Mouse (Mus musculus): Measurements from ENCODE around the gene Grid1. TPM values are rescaled to one million over a fixed set of nuclear protein-coding genes. Genes with fewer than 3 reads are reported as not detected.

The Grid1 gene
- polyA plus RNA-seq (2015; fragmentation: Nextera tagmentation; extraction: Ambion mirVana) = 0.65 and 0.91 TPM in 2 replicates

DNA sequence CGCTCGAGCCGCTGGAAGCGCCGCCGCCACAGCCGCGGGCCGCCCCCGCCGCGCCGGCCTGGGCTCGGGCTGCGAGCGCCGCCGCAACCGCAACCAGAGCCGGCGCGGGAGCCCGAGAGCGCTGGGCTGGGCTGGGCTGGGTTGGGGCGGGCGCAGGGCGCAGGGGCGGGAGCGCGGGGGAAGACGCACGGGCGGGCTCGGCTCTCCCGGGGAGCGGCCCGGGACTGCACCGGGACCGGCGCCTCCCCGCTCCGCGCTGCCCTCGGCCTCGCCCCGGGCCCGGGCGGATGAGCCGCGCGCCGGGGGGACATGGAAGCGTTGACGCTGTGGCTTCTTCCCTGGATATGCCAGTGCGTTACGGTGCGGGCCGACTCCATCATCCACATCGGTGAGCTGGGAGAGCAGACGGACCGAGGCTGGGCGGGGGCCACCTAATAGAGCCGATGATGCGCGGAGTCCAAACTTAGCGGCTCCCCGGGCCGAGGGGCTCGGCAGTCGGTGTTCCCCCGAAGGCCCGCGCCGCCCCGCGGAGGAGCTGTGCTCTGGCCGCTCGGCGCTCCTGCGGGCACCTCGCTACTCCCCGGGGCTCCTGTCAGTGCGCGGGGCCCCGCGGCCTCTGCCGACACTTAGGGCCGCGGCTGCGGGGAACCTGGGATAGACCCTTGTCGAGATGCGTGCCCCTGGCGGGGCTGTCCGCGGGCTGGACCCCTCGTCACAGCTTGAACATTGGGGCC lies at the start of gene Grid1:
Gene Grid1, plus strand, starts transcription at position 190 of the 734 bp plus-strand sequence.
- H3K4me2 ChIP-seq (ENCODE audit: low read length) = peak within 1 kb of the TSS; percentile 78
- DNase-seq (ENCODE audit: low spot score) (peak; percentile 9), ATAC-seq (replicated peaks; ENCODE audit: low FRiP score, low read depth) (peak; percentile 19)
- H3K27me3 ChIP-seq (ENCODE audit: insufficient read depth, low read length) = peaks cover 64% of the 10 kb centered on the region
- 0 out of 2 replicates have a peak within 1 kb of the TSS, but pooled peaks have one; percentile 31 for H3K9ac ChIP-seq (ENCODE audit: low read depth, low read length)
- WGBS = under 1% methylated on average over 89 of the region's 96 CpGs
- no peaks in the 10 kb centered on the region for H3K4me1 ChIP-seq (replicated peaks; ENCODE audit: insufficient read depth, low read length)
- no peak within 1 kb of the TSS for H3K27ac ChIP-seq
- no peak for TF ChIP-seq CTCF (IDR thresholded peaks at IDR 0.05; ENCODE audit: low read depth)
- no peaks in the 10 kb centered on the region for H3K9me3 ChIP-seq (replicated peaks; ENCODE audit: low read length)
- H3K36me3 ChIP-seq (ENCODE audit: insufficient read depth, low read length) = no peaks in the 10 kb centered on the region
- peak within 1 kb of the TSS; percentile 47 for H3K4me3 ChIP-seq (replicated peaks; ENCODE audit: low read depth, low read length)

DNA sequence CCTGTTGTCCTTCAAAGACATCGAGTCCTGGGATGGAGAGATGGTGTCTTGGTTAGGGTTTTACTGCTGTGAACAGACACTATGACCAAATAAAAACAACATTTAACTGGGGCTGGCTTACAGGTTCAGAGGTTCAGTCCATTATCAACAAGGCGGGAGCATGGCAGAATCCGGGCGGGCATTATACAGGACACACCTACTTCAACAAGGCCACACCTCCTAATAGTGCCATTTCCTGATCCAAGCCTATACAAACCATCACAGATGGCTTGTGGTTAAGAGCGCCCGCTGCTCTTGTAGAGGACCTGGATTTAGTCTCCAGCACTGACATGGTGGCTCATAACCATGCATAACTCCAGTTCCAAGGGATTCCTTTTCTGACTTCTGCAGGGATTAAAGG lies 49.4 kb upstream of the Grid1 start:
- DNase-seq (ENCODE audit: low spot score) (no peak), ATAC-seq (replicated peaks; ENCODE audit: low FRiP score, low read depth) (no peak)
- Histone ChIP-seq H3K4me3 (replicated peaks; ENCODE audit: low read depth, low read length) (no peak overlapping the region), H3K27me3 (ENCODE audit: insufficient read depth, low read length) (no peaks in the 10 kb centered on the region), H3K4me1 (replicated peaks; ENCODE audit: insufficient read depth, low read length) (peaks cover 9% of the 10 kb centered on the region; the same call in 1 of the 2 replicates), H3K9ac (ENCODE audit: low read depth, low read length) (no peak overlapping the region), H3K4me2 (ENCODE audit: low read length) (no peak overlapping the region), H3K36me3 (ENCODE audit: insufficient read depth, low read length) (no peaks in the 10 kb centered on the region), H3K9me3 (replicated peaks; ENCODE audit: low read length) (no peaks in the 10 kb centered on the region), H3K27ac (no peak overlapping the region)
- WGBS = 92% methylated on average over 6 of the region's 6 CpGs
- TF ChIP-seq CTCF (IDR thresholded peaks at IDR 0.05; ENCODE audit: low read depth) = no peak

DNA sequence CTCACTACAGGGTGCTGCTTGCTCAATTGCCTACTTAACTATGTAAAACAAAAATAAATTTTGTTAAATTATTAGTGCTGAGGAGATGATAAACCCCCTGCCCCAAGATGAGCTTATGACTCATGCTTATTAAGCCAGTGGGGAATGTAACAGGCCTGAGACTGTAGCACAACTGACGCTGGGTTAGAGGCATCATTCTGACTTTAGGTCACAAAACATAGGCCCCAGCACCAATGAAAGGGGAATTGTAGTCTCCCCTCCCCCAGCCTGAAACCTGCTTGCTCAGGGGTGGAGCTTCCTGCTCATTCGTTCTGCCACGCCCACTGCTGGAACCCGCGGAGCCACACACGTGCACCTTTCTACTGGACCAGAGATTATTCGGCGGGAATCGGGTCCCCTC lies 48.3 kb upstream of the Grid1 start:
- 37% methylated on average over 9 of the region's 9 CpGs for WGBS

DNA sequence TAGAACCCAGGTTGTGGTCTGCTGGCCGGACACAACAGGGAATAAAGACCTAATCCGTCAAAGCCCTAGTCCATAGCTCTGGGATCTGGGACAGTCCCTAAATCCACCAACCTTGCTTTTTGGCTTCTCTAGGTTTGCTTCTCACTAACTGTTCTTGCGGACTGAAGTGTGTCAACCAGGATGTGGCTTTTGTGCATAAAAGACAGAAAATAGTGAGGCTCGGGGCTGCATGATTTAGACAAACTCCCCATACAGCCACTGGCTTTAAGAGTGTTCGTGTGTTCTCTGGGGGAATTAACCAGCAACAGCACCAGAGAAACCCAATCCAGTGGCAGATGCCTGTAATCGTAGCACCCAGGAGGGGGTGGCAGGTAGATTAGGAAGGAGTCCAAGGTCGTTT lies 47.8 kb upstream of the Grid1 start:
- Histone ChIP-seq H3K4me3 (replicated peaks; ENCODE audit: low read depth, low read length) (no peak overlapping the region), H3K4me2 (ENCODE audit: low read length) (no peak overlapping the region), H3K9me3 (replicated peaks; ENCODE audit: low read length) (no peaks in the 10 kb centered on the region), H3K27ac (no peak overlapping the region), H3K36me3 (ENCODE audit: insufficient read depth, low read length) (no peaks in the 10 kb centered on the region), H3K9ac (ENCODE audit: low read depth, low read length) (no peak overlapping the region), H3K27me3 (ENCODE audit: insufficient read depth, low read length) (no peaks in the 10 kb centered on the region), H3K4me1 (replicated peaks; ENCODE audit: insufficient read depth, low read length) (peaks cover 9% of the 10 kb centered on the region; the same call in 1 of the 2 replicates)
- no peak for TF ChIP-seq CTCF (IDR thresholded peaks at IDR 0.05; ENCODE audit: low read depth)
- WGBS = 58% methylated on average over 7 of the region's 7 CpGs
- DNase-seq (ENCODE audit: low spot score) (no peak), ATAC-seq (replicated peaks; ENCODE audit: low FRiP score, low read depth) (no peak)

More for the DNA sequence above, 48.3 kb upstream of the Grid1 start:
- Histone ChIP-seq H3K27ac (no peak overlapping the region), H3K4me2 (ENCODE audit: low read length) (no peak overlapping the region), H3K9ac (ENCODE audit: low read depth, low read length) (no peak overlapping the region), H3K27me3 (ENCODE audit: insufficient read depth, low read length) (no peaks in the 10 kb centered on the region), H3K4me3 (replicated peaks; ENCODE audit: low read depth, low read length) (no peak overlapping the region), H3K36me3 (ENCODE audit: insufficient read depth, low read length) (no peaks in the 10 kb centered on the region), H3K4me1 (replicated peaks; ENCODE audit: insufficient read depth, low read length) (peaks cover 9% of the 10 kb centered on the region; the same call in 1 of the 2 replicates), H3K9me3 (replicated peaks; ENCODE audit: low read length) (no peaks in the 10 kb centered on the region)
- DNase-seq (ENCODE audit: low spot score) = no peak
- no peak for TF ChIP-seq CTCF (IDR thresholded peaks at IDR 0.05; ENCODE audit: low read depth)
- no peak for ATAC-seq (replicated peaks; ENCODE audit: low FRiP score, low read depth)

DNA sequence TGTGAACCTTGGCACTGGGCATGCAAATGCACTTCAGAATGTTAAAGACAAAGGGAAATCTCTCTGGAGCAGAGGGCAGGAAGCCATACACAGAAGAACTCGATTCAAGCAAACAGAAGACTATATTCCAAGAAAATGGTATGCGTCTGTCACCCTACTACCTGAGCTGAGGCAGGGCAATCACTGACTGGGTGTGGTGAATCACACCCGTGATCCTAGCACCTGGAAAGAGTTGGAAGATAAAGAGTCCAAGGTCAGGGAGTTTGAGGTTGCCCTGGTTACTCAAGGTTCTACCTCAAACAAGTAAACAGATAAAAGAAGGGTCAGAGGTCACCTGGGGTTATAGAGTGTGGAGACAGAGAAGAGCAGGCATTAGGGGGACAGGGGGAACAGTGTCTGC lies 46.2 kb upstream of the Grid1 start:
- ATAC-seq (replicated peaks; ENCODE audit: low FRiP score, low read depth) (no peak), DNase-seq (ENCODE audit: low spot score) (no peak)
- H3K27ac ChIP-seq = no peak overlapping the region

DNA sequence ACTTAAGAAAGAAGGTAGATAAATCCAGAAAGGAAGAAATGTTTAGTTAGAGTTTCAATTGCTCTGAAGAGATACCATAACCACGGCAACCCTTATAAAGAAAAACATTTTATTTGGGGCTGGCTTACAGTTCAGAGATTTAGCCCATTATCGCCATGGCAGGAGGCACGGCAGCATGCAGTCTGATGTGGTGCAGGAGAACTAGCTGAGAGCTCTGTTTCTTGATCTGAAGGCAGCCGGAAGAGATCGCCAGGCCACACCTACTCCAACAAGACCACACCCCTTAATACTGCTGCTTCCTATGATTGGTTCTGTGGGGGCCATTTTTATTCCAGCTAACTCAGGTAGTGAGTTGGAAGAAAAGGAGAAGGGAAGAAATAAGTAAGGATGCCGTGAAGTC lies 45.7 kb upstream of the Grid1 start:
- DNase-seq (ENCODE audit: low spot score) = no peak
- Histone ChIP-seq H3K27me3 (ENCODE audit: insufficient read depth, low read length) (no peaks in the 10 kb centered on the region), H3K27ac (no peak overlapping the region), H3K4me2 (ENCODE audit: low read length) (no peak overlapping the region), H3K4me3 (replicated peaks; ENCODE audit: low read depth, low read length) (no peak overlapping the region), H3K9me3 (replicated peaks; ENCODE audit: low read length) (no peaks in the 10 kb centered on the region), H3K9ac (ENCODE audit: low read depth, low read length) (no peak overlapping the region), H3K36me3 (ENCODE audit: insufficient read depth, low read length) (no peaks in the 10 kb centered on the region), H3K4me1 (replicated peaks; ENCODE audit: insufficient read depth, low read length) (peaks cover 6% of the 10 kb centered on the region; the same call in 1 of the 2 replicates)
- WGBS = 83% methylated on average over 6 of the region's 6 CpGs
- ATAC-seq (replicated peaks; ENCODE audit: low FRiP score, low read depth) = no peak
- no peak for TF ChIP-seq CTCF (IDR thresholded peaks at IDR 0.05; ENCODE audit: low read depth)

More for the DNA sequence above, 46.2 kb upstream of the Grid1 start:
- no peak overlapping the region for H3K4me3 ChIP-seq (replicated peaks; ENCODE audit: low read depth, low read length)
- WGBS = 76% methylated on average over 3 of the region's 3 CpGs
- H3K36me3 ChIP-seq (ENCODE audit: insufficient read depth, low read length) = no peaks in the 10 kb centered on the region
- H3K9ac ChIP-seq (ENCODE audit: low read depth, low read length) = no peak overlapping the region
- H3K4me1 ChIP-seq (replicated peaks; ENCODE audit: insufficient read depth, low read length) = peaks cover 9% of the 10 kb centered on the region; the same call in 1 of the 2 replicates
- no peaks in the 10 kb centered on the region for H3K9me3 ChIP-seq (replicated peaks; ENCODE audit: low read length)
- no peaks in the 10 kb centered on the region for H3K27me3 ChIP-seq (ENCODE audit: insufficient read depth, low read length)
- no peak for TF ChIP-seq CTCF (IDR thresholded peaks at IDR 0.05; ENCODE audit: low read depth)
- no peak overlapping the region for H3K4me2 ChIP-seq (ENCODE audit: low read length)
